Mouse (Mus musculus) intestine, postnatal 0 days (tissue): Measurements from ENCODE around the gene Dnpep. TPM values are rescaled to one million over a fixed set of nuclear protein-coding genes. Genes with fewer than 3 reads are reported as not detected.

Experiments
- ATAC-seq: fragments of 200-750 bp; cut with Nextera tagmentation; 2 replicates; pipeline ENCODE4 v1.8.0; 2017; ENCODE audit warnings: mild to moderate bottlenecking, moderate TSS enrichment, moderate library complexity
- H3K27ac ChIP-seq: fragments of 300-500 bp; sonication (generic); 2 replicates; pipeline ENCODE4 v1.5.1; 2014; ENCODE audit warnings: mild to moderate bottlenecking, low read depth, low read length, moderate library complexity
- H3K27me3 ChIP-seq: fragments of 300-500 bp; sonication (generic); replicated peaks from 2 replicates; pipeline ENCODE4 v1.6.1; 2014; ENCODE audit warnings: low read length, mixed read lengths; ENCODE audit not compliant: control insufficient read depth, insufficient read depth
- H3K36me3 ChIP-seq: fragments of 300-500 bp; sonication (generic); 2 replicates; pipeline ENCODE4 v1.6.1; 2014; ENCODE audit warnings: mild to moderate bottlenecking, moderate library complexity; ENCODE audit not compliant: control insufficient read depth, insufficient read depth
- H3K4me1 ChIP-seq: fragments of 300-500 bp; sonication (generic); replicated peaks from 2 replicates; pipeline ENCODE4 v1.6.1; 2014; ENCODE audit warnings: antibody characterized with exemption, low read length, mixed read lengths; ENCODE audit not compliant: control insufficient read depth, insufficient read depth
- H3K4me2 ChIP-seq: fragments of 300-500 bp; sonication (generic); replicated peaks from 2 replicates; pipeline ENCODE4 v1.6.1; 2014; ENCODE audit warnings: low read depth, mild to moderate bottlenecking, moderate library complexity
- H3K4me3 ChIP-seq: fragments of 300-500 bp; sonication (generic); 2 replicates; pipeline ENCODE4 v1.5.1; 2014; ENCODE audit warnings: low read depth, low read length
- H3K9ac ChIP-seq: fragments of 300-500 bp; sonication (generic); 2 replicates; pipeline ENCODE4 v1.6.1; 2014; ENCODE audit warnings: mild to moderate bottlenecking, low read depth, low read length
- H3K9me3 ChIP-seq: fragments of 300-500 bp; sonication (generic); 2 replicates; pipeline ENCODE4 v1.6.1; 2016; ENCODE audit warnings: mixed run types; ENCODE audit not compliant: control insufficient read depth
- CTCF ChIP-seq: sonication (generic); IDR thresholded peaks from 2 replicates; pipeline ENCODE4 v1.5.1; 2016; ENCODE audit warnings: low read depth, mild to moderate bottlenecking, control low read depth, antibody characterized with exemption, moderate library complexity
- WGBS: fragments of 180-500 bp; shearing (Covaris S2); extraction: QIAGEN DNeasy Blood & Tissue Kit; methylation state at CpG from one replicate; pipeline ENCODE4 v1.1.7; 2014; 5-methylcytosine and 5-hydroxymethylcytosine counted together
- polyA plus RNA-seq: library from polyadenylated mRNA; unstranded; fragments of >200 nt; fragmentation: Nextera tagmentation; extraction: Ambion mirVana; gene quantifications from 2 replicates; pipeline ENCODE4 v1.2.1, GENCODE M21; 2015

Dnpep gene
- polyA plus RNA-seq, 1 experiment from 2014 or later: 125 TPM

DNA sequence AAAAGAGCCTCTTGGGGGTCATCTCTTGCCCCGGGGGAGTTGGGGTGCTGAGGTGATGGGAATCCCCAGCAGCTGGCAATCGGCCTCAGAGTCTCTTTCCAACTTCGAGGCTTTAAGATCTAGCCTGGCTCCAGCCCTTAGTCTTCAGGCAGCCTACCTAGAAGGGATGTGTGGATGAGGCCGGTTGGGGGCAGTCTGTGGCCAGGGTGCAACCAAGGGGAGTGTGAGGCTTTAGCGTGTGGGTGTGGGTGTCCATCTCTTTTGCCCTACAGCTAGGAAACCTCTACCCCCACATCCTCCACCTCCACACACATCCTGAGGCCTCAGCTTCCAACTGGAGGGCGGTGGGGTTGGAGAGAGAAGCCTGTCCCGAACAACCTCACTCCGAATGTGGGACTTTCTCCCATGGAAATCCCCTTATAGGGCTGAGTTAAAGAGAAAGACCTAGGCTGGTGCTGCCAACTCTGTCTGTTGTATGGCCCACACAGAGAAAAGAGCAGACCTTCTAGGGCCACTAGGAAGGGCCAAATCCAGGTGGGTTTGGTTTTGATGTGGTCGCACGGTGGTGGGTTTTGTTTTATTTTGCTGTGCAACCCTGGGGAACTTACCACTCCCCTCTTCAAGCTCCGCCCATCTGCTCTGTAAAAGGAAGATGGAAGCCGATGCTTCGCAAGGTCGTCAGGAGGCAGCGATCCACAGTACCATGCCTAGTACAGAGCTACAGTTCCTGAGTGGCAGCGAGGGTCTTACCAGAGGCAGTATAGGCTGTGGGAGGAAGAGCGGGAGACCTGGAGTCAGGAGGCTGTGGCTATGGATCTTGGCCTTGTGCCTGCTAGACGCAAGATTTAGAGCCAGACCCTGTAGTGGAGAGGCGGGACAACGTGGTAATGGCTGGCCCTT lies 27.5 kb upstream of the Dnpep start:
- H3K27ac ChIP-seq: peak overlapping the region; percentile 30; the same call in 1 of the 2 replicates
- no peak for ATAC-seq
- H3K4me1 ChIP-seq: 0 out of 2 replicates have a peak, but pooled peaks cover 4% of the 10 kb centered on the region
- H3K36me3 ChIP-seq: no peaks in the 10 kb centered on the region
- WGBS: 64% methylated on average over 20 of the region's 20 CpGs
- no peak overlapping the region for H3K4me2 ChIP-seq
- H3K9ac ChIP-seq: no peak overlapping the region
- no peaks in the 10 kb centered on the region for H3K9me3 ChIP-seq
- no peaks in the 10 kb centered on the region for H3K27me3 ChIP-seq
- TF ChIP-seq CTCF: peak; percentile 27; the same call in 1 of the 2 replicates
- H3K4me3 ChIP-seq: no peak overlapping the region

DNA sequence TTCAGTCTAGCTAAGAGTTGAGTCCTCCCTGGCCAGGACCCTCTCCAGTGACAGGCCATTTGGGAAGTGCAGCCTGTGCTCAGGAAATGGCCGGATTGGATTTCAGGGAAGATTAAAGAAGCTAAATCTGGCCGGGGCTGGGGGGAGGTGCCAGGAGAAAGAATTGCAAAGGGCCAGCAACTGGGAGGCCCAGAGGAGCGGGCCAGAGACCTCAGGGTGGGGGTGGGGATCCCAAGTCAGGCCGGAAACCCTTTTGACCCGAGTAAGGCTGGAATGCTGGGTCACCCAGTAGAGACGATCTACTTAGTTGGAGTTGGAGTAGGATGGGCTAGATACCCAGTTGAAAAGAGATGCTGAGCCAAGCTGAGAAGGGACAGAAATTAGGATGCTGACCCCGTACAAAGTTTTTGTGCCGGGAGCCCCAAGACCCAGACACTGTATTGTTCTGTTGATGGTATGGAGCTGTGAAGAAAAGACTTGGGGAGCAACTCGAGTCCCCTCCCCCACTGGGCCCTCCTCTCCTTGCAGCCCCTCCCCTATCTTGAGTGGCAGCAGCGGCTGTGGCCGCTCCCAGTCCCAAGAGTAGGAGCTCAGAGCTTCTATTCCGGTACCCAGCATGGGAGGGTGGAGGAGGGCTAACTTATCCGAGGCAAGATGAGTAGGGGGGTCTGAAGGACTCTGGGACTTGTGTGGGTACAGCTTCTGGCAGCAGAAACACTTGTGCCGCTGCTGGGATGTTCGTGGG lies 26.7 kb upstream of the Dnpep start:
- peak overlapping the region; percentile 30 for H3K27ac ChIP-seq
- H3K27me3 ChIP-seq: no peaks in the 10 kb centered on the region
- 25% methylated on average over 15 of the region's 15 CpGs for WGBS
- no peak overlapping the region for H3K4me3 ChIP-seq
- ATAC-seq: no peak
- no peak for TF ChIP-seq CTCF
- H3K36me3 ChIP-seq: no peaks in the 10 kb centered on the region
- no peak overlapping the region for H3K4me2 ChIP-seq
- 0 out of 2 replicates have a peak, but pooled peaks cover 4% of the 10 kb centered on the region for H3K4me1 ChIP-seq
- no peaks in the 10 kb centered on the region for H3K9me3 ChIP-seq
- H3K9ac ChIP-seq: peak overlapping the region; percentile 13; the same call in 1 of the 2 replicates

DNA sequence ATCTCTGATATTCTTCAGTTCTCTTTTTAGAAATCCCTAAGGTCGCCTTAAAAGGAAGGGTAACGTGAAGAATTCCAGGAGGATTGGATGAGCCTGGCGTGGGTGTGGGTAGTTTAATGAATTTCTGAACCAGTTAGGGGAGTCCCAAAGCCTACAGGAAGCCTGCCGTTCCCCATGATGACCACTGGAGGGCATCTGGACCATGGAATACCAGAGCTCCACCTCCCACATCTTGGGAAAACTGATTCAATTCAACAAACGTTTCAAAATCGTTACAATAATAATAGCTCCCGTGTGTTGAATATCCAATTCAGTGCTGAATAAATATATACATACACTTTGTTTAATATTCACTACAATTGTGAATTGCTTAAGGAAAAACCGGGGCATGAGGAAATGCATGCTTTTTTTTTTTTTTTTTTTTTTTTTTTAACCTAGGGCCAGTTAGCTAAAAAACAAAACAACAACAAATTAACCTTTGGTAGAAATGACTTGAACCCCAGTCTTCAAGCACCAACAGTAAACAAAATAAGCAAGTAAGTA lies 25.2 kb upstream of the Dnpep start:
- Histone ChIP-seq H3K36me3 (no peaks in the 10 kb centered on the region), H3K27ac (no peak overlapping the region), H3K4me1 (peaks cover 7% of the 10 kb centered on the region; the same call in 1 of the 2 replicates), H3K4me2 (no peak overlapping the region), H3K9ac (no peak overlapping the region), H3K4me3 (no peak overlapping the region), H3K27me3 (no peaks in the 10 kb centered on the region), H3K9me3 (no peaks in the 10 kb centered on the region)
- ATAC-seq: no peak
- TF ChIP-seq CTCF: peak; percentile 91
- under 1% methylated on average over 8 of the region's 8 CpGs for WGBS

DNA sequence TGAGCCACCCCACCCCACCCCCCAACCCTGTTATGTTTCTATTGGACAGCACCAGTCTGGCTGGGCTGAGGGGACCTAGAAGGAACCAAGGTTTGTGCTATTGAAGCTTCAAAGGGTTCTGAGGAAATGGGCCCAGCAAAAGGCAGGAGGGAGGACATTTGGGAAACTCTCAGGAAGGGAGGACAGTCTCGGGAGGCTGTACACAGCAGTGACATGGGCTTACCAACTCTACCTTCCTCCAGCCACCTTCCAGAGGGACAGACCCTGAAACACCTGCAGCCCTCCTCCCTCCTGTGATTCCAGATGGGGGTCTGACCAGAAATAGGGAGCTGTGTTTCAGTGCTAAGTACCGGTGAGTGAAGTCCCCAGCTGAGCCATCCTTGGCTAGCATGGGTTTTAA lies 22.7 kb upstream of the Dnpep start:
- TF ChIP-seq CTCF: no peak
- ATAC-seq: no peak
- Histone ChIP-seq H3K9ac (no peak overlapping the region), H3K9me3 (no peaks in the 10 kb centered on the region), H3K4me2 (no peak overlapping the region), H3K4me3 (no peak overlapping the region), H3K27ac (no peak overlapping the region), H3K4me1 (peaks cover 7% of the 10 kb centered on the region; the same call in 1 of the 2 replicates), H3K36me3 (no peaks in the 10 kb centered on the region), H3K27me3 (no peaks in the 10 kb centered on the region)
- WGBS: 84% methylated on average over 2 of the region's 2 CpGs

GRCm38 (mm10) chr1:75339337-75339736 lies 21.5 kb upstream of the Dnpep start:
- WGBS: 53% methylated on average over 9 of the region's 9 CpGs
- TF ChIP-seq CTCF: no peak
- H3K4me3 ChIP-seq: no peak overlapping the region
- H3K9ac ChIP-seq: no peak overlapping the region
- H3K27me3 ChIP-seq: no peaks in the 10 kb centered on the region
- H3K9me3 ChIP-seq: no peaks in the 10 kb centered on the region
- H3K36me3 ChIP-seq: no peaks in the 10 kb centered on the region
- H3K4me2 ChIP-seq: no peak overlapping the region
- ATAC-seq: no peak
- H3K27ac ChIP-seq: no peak overlapping the region
- peaks cover 4% of the 10 kb centered on the region; the same call in 1 of the 2 replicates for H3K4me1 ChIP-seq
